Mouse (Mus musculus) kidney, embryonic 15.5 days (tissue): ENCODE measurements around the gene Pygm. TPM values are rescaled to one million over a fixed set of nuclear protein-coding genes. Genes with fewer than 3 reads are reported as not detected.
A peak's percentile ranks its signal among the peaks of the same experiment; 100 is the strongest.

Source experiments
- ATAC-seq: fragments of 200-750 bp; cut with Nextera tagmentation; replicated peaks from 2 replicates; pipeline ENCODE4 v1.8.0; 2017; ENCODE audit warnings: moderate TSS enrichment; ENCODE audit not compliant: low FRiP score
- H3K27ac ChIP-seq: fragments of 300-500 bp; sonication (generic); 2 replicates; pipeline ENCODE4 v1.5.1; 2015; ENCODE audit warnings: mild to moderate bottlenecking, inconsistent platforms
- H3K27me3 ChIP-seq: fragments of 300-500 bp; sonication (generic); 2 replicates; pipeline ENCODE4 v1.6.1; 2015; ENCODE audit warnings: inconsistent platforms
- H3K36me3 ChIP-seq: fragments of 300-500 bp; sonication (generic); 2 replicates; pipeline ENCODE4 v1.6.1; 2015; ENCODE audit warnings: inconsistent platforms
- H3K4me1 ChIP-seq: fragments of 300-500 bp; sonication (generic); 2 replicates; pipeline ENCODE4 v1.6.1; 2015; ENCODE audit warnings: inconsistent platforms
- H3K4me2 ChIP-seq: fragments of 300-500 bp; sonication (generic); 2 replicates; pipeline ENCODE4 v1.6.1; 2015; ENCODE audit warnings: moderate library complexity, mild to moderate bottlenecking, inconsistent platforms
- H3K4me3 ChIP-seq: fragments of 300-500 bp; sonication (generic); replicated peaks from 2 replicates; pipeline ENCODE4 v1.5.1; 2015; ENCODE audit warnings: mild to moderate bottlenecking, inconsistent platforms
- H3K9ac ChIP-seq: fragments of 300-500 bp; sonication (generic); 2 replicates; pipeline ENCODE4 v1.6.1; 2015; ENCODE audit warnings: mild to moderate bottlenecking, inconsistent platforms
- H3K9me3 ChIP-seq: fragments of 300-500 bp; sonication (generic); replicated peaks from 2 replicates; pipeline ENCODE4 v1.6.1; 2016; ENCODE audit warnings: inconsistent platforms
- WGBS: fragments of 180-500 bp; shearing (Covaris S2); methylation state at CpG from one replicate; pipeline ENCODE4 v1.1.7; 2015; ENCODE audit warnings: mixed read lengths; 5-methylcytosine and 5-hydroxymethylcytosine counted together
- polyA plus RNA-seq: library from polyadenylated mRNA; unstranded; fragments of >200 nt; fragmentation: Nextera tagmentation; extraction: Ambion mirVana; gene quantifications from 2 replicates; pipeline ENCODE4 v1.2.1, GENCODE M21; 2015

The Pygm gene
- 28.2 and 30.4 TPM in 2 replicates for polyA plus RNA-seq

DNA sequence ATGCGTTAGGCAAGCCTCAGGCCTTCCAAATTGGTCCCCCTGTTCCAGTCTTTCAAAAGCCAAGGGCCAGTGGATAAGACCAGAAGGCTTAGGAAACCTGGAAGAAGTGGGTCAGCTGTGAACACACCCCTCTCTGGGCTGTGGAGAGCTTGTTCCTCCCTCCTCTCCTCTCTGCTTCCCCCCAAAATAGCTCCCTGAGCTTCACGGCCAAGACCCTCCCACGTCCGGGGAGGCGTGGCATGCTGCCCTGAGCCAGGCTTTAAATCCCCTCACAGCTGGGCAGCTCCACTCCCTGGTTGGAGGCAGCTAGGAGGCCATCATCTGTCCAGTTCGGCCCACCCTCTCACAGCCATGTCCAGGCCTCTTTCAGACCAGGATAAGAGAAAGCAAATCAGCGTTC, at the start of gene Pygm:
TSS of gene Pygm (plus strand) at position 272 of the 400 bp plus-strand sequence.
- 7% methylated on average over 7 of the region's 7 CpGs for WGBS
- H3K27ac ChIP-seq = peak within 1 kb of the TSS; percentile 87
- peak within 1 kb of the TSS; percentile 21 for H3K9ac ChIP-seq
- H3K4me3 ChIP-seq = peak within 1 kb of the TSS; percentile 5
- ATAC-seq = peak; percentile 63
- peaks cover 9% of the 10 kb centered on the region for H3K36me3 ChIP-seq
- peak within 1 kb of the TSS; percentile 44 for H3K4me2 ChIP-seq
- H3K4me1 ChIP-seq = peaks cover 56% of the 10 kb centered on the region
- H3K9me3 ChIP-seq = no peaks in the 10 kb centered on the region
- H3K27me3 ChIP-seq = no peaks in the 10 kb centered on the region

DNA sequence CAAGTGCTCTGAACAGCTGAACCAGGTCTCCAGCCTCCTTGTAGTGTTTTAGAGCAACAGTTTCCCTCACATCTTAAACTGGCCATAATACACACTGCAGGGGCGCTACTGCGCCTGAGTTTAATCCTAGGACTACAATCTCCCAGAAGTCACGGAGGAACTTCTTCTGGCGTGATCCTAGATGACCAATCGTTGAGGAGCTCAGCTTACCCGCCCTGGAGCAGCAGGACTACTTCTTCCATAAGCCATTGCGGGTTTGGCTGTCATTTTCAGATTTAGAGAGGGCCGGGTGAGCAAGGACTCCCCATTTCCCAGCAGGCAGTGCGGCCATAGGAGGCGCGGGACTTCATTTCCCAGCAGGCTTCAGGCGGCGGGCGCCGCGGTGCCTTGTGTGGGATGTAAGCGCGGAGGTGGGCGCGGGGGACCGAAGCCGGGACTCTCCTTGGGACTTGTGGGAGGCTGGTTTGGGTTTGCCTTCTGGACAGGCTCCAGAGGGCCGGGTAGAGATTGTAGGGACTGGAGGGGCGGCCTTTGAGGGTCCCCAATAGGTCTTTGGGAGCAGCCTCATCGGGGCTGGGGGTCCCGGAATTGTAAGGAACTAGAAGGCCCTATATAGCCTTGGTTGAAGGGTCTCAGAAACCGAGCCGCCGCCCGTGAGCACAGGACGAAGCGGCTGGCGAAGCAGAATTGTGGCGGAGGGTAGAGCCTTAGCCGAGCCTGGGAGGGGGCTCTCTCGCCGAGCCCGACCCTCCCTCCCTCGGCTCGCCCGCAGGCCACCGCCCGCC, 49.3 kb upstream of the Pygm start, which contains the start of gene Men1:
TSS of gene Men1 (plus strand) at position 307 of the 785 bp plus-strand sequence.
- peak; percentile 93 for ATAC-seq
- peaks cover 49% of the 10 kb centered on the region for H3K4me1 ChIP-seq
- H3K9me3 ChIP-seq = no peaks in the 10 kb centered on the region
- H3K27me3 ChIP-seq = no peaks in the 10 kb centered on the region
- H3K36me3 ChIP-seq = peaks cover 33% of the 10 kb centered on the region
- H3K4me2 ChIP-seq = peak within 1 kb of the TSS; percentile 86
- H3K9ac ChIP-seq = peak within 1 kb of the TSS; percentile 72
- WGBS = under 1% methylated on average over 40 of the region's 43 CpGs
- peak within 1 kb of the TSS; percentile 67 for H3K4me3 ChIP-seq
- peak within 1 kb of the TSS; percentile 91 for H3K27ac ChIP-seq

DNA sequence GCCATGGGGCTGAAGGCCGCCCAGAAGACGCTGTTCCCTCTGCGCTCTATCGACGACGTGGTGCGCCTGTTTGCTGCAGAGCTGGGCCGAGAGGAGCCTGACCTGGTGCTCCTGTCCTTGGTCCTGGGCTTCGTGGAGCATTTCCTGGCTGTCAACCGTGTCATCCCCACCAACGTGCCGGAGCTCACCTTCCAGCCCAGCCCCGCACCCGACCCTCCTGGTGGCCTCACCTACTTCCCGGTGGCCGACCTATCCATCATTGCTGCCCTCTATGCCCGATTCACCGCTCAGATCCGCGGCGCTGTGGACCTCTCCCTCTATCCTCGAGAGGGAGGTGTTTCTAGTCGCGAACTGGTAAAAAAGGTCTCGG, 48.8 kb upstream of the Pygm start:
- H3K27ac ChIP-seq = peak overlapping the region; percentile 91
- no peaks in the 10 kb centered on the region for H3K9me3 ChIP-seq
- WGBS = under 1% methylated on average over 20 of the region's 25 CpGs

DNA sequence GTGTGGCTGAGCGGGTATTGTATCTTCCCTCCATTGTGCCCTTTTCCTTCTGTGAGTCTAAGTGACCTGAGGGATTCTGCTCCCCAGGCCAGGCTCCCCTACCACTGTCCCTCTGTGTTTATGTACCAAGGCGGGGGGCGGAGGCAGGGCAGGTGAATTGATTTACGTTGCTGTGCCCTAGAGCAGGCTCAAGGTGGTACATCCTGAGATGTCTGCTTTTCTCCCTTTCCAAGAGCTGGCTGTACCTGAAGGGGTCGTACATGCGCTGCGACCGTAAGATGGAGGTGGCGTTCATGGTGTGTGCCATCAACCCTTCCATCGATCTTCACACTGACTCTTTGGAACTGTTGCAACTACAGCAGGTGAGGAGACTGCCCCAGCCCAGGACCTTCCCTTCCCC, 47.3 kb upstream of the Pygm start:
- Histone ChIP-seq H3K4me3 (peak overlapping the region; percentile 67), H3K27ac (no peak overlapping the region), H3K27me3 (no peaks in the 10 kb centered on the region), H3K9ac (peak overlapping the region; percentile 72; the same call in 1 of the 2 replicates), H3K9me3 (no peaks in the 10 kb centered on the region), H3K36me3 (peaks cover 38% of the 10 kb centered on the region), H3K4me1 (peaks cover 65% of the 10 kb centered on the region), H3K4me2 (peak overlapping the region; percentile 86)
- 91% methylated on average over 10 of the region's 10 CpGs for WGBS
- ATAC-seq = no peak

More for the DNA sequence above, 48.8 kb upstream of the Pygm start:
- Histone ChIP-seq H3K36me3 (peaks cover 38% of the 10 kb centered on the region), H3K4me2 (peak overlapping the region; percentile 86), H3K9ac (peak overlapping the region; percentile 72), H3K4me3 (peak overlapping the region; percentile 67), H3K4me1 (peaks cover 55% of the 10 kb centered on the region), H3K27me3 (no peaks in the 10 kb centered on the region)
- ATAC-seq = peak; percentile 15

DNA sequence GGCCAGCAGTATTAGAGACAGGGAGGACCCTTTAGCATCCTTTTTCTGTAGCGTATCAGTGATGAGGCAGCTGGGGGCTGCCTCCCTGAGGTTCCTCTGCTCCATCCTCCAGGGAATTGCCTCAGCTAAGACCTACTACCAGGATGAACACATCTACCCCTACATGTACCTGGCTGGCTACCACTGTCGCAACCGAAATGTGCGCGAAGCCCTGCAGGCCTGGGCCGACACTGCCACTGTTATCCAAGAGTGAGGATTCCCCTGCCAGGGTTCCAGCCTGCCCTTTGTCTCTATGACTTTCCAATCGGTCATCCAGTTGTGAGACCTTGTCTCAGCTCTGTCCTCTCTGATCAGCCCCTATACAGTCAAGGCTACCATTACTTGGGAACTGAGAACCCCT, 46.0 kb upstream of the Pygm start:
- 94% methylated on average over 7 of the region's 7 CpGs for WGBS
- ATAC-seq = no peak
- Histone ChIP-seq H3K27ac (no peak overlapping the region), H3K36me3 (peaks cover 38% of the 10 kb centered on the region), H3K4me2 (no peak overlapping the region), H3K9ac (no peak overlapping the region), H3K27me3 (no peaks in the 10 kb centered on the region), H3K4me3 (no peak overlapping the region), H3K4me1 (peaks cover 70% of the 10 kb centered on the region), H3K9me3 (no peaks in the 10 kb centered on the region)

DNA sequence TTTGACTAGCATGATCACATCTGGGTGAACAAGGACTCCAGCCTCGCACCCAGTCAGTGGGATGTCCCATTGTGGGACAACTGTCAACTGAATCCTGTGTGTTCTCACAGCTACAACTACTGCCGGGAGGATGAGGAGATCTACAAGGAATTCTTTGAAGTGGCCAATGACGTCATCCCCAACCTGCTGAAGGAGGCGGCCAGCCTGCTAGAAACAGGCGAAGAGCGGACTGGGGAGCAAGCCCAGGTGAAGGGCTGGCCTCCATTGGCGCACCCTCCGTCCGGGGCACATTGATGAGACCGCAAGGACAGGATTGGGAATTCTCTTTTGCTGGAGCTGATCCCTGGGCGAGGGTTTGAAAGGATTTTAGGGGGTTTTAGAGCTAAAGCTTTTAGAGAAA, 45.5 kb upstream of the Pygm start:
- no peaks in the 10 kb centered on the region for H3K9me3 ChIP-seq
- H3K4me1 ChIP-seq = peaks cover 71% of the 10 kb centered on the region
- no peak overlapping the region for H3K4me3 ChIP-seq
- no peak overlapping the region for H3K9ac ChIP-seq
- ATAC-seq = no peak
- no peak overlapping the region for H3K27ac ChIP-seq
- H3K4me2 ChIP-seq = no peak overlapping the region
- H3K36me3 ChIP-seq = peaks cover 38% of the 10 kb centered on the region
- WGBS = 92% methylated on average over 11 of the region's 11 CpGs
- no peaks in the 10 kb centered on the region for H3K27me3 ChIP-seq

DNA sequence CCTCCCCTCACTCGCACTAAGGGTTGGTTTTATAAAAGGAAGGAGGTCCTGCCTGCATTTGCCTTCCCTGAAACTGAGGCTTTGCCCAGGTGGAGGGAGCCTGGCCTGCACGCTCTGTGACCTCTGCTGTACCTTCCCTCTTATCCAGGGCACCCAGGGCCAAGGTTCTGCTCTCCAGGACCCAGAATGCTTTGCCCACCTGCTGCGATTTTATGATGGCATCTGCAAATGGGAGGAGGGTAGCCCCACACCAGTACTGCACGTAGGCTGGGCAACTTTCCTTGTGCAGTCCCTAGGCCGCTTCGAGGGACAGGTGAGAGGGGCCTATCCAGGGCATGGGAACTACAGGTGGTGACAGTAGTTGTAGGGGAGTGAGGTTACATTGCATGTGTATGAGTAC, 45.0 kb upstream of the Pygm start:
- H3K4me2 ChIP-seq = 0 out of 2 replicates have a peak overlapping the region, but pooled peaks have one; percentile 97
- H3K4me3 ChIP-seq = no peak overlapping the region
- H3K27me3 ChIP-seq = no peaks in the 10 kb centered on the region
- H3K4me1 ChIP-seq = peaks cover 67% of the 10 kb centered on the region
- H3K36me3 ChIP-seq = peaks cover 41% of the 10 kb centered on the region
- 94% methylated on average over 6 of the region's 6 CpGs for WGBS
- ATAC-seq = no peak
- no peaks in the 10 kb centered on the region for H3K9me3 ChIP-seq
- H3K27ac ChIP-seq = peak overlapping the region; percentile 87
- no peak overlapping the region for H3K9ac ChIP-seq

DNA sequence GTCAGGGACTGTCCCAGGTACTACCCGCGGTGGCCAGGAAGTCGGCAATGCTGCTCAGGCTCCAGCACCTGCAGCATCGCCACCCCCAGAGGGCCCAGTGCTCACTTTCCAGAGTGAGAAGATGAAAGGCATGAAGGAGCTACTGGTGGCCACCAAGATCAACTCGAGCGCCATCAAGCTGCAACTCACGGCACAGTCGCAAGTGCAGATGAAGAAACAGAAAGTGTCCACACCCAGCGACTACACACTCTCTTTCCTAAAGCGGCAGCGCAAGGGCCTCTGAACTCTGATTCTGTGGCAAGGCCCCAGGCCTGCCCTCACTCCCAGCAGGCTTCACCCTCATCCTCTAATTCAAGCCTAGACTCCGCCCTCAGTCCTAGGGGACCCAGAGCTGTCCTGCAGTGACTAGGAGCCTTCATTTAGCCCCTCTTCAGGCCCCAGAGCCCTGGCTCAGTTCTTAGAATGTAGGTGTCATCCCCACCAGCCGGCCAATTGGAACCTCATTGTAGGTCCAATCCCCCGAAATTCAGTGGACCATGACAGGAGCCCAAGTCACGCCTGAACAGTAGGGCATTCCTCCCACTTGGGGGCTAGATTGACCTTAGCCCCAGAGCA, 44.2 kb upstream of the Pygm start:
- peak overlapping the region; percentile 97 for H3K4me2 ChIP-seq
- no peak; the same call in 1 of the 2 replicates for ATAC-seq
- peak overlapping the region; percentile 87 for H3K27ac ChIP-seq
- no peaks in the 10 kb centered on the region for H3K9me3 ChIP-seq
- H3K4me3 ChIP-seq = peak overlapping the region; percentile 81
- H3K36me3 ChIP-seq = peaks cover 48% of the 10 kb centered on the region
- H3K4me1 ChIP-seq = peaks cover 63% of the 10 kb centered on the region
- 45% methylated on average over 15 of the region's 15 CpGs for WGBS
- H3K9ac ChIP-seq = peak overlapping the region; percentile 76; the same call in 1 of the 2 replicates
- no peaks in the 10 kb centered on the region for H3K27me3 ChIP-seq

DNA sequence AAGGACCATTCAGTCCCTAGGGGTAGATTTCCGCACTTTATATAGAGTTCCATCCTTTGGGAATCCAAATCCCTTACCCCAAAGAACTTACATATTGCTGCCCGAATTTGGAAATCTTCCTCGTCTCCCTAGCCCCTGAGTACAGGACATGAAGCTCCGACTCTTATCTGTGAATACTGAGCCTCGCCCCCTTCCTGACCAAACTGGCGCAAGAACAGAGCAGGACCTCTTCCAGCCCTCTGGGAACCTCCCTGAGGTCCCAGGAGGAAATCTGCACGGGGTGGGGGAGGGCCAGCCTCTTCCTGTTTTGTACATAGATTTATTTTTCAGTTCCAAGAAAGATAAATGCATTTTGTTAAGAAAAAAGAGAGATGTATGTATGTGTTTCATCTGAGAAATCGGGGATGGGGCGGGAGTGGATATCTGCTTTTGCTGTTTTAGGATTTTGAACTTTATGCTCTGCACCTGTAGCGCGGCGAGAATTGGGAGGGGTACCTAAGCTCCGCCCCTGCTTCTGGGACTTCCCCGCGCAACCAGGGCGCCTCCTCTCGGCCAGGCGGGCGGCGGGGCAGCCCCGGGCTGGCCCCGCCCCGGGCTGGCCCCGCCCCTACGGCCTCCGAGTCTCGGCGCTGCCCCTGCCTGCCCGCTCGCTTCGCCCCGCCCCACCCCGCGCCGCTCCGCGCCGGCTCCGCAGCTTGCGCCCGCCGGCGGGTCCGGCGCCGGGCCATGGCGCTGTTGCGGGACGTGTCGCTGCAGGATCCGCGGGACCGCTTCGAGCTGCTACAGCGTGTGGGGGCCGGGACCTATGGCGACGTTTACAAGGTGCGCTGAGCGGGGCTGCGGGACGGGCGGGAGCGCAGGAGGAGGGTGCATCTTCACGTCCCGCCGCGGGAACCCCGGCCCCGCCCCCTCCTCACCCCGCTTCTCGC, 43.4 kb upstream of the Pygm start, which contains the start of gene Map4k2:
TSS of gene Map4k2 (plus strand) at position 612 of the 929 bp plus-strand sequence.
- 5% methylated on average over 69 of the region's 72 CpGs for WGBS
- peak within 1 kb of the TSS; percentile 97 for H3K4me2 ChIP-seq
- ATAC-seq = peak; percentile 80
- peak within 1 kb of the TSS; percentile 76 for H3K9ac ChIP-seq
- peak within 1 kb of the TSS; percentile 87 for H3K27ac ChIP-seq
- H3K4me3 ChIP-seq = peak within 1 kb of the TSS; percentile 81
- H3K27me3 ChIP-seq = no peaks in the 10 kb centered on the region
- H3K4me1 ChIP-seq = peaks cover 65% of the 10 kb centered on the region
- no peaks in the 10 kb centered on the region for H3K9me3 ChIP-seq
- H3K36me3 ChIP-seq = peaks cover 56% of the 10 kb centered on the region

DNA sequence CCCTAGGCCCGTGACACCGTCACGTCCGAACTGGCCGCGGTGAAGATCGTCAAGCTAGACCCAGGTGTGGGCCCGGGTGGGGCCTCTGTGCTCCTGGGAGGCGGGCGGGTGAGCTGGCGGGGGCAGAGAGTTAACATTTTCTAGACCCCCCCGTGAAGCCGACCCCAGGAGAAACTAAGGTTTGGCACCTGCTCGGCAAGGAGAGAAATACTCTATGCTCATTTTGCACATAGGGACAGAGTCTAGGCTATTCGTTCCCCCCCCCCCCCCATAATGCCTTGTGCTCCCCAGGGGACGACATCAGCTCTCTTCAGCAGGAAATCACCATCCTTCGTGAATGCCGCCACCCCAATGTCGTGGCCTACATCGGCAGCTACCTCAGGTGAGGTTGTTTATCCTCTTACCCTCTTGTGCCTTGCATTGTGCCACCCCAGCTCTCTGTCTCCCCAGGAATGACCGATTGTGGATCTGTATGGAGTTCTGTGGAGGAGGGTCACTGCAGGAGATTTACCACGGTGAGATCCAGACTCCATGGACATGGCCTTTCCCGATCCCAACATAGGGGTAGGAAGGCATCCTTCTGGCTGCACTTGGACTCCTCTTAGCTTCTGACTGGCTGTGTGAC, 42.6 kb upstream of the Pygm start:
- Histone ChIP-seq H3K9ac (peak overlapping the region; percentile 76), H3K36me3 (peaks cover 64% of the 10 kb centered on the region)

More for the DNA sequence above, 42.6 kb upstream of the Pygm start:
- WGBS = 8% methylated on average over 23 of the region's 23 CpGs
- peak overlapping the region; percentile 97 for H3K4me2 ChIP-seq
- H3K27ac ChIP-seq = peak overlapping the region; percentile 87
- no peaks in the 10 kb centered on the region for H3K27me3 ChIP-seq
- peaks cover 64% of the 10 kb centered on the region for H3K4me1 ChIP-seq
- H3K4me3 ChIP-seq = peak overlapping the region; percentile 81
- no peaks in the 10 kb centered on the region for H3K9me3 ChIP-seq
- peak; percentile 9; the same call in 1 of the 2 replicates for ATAC-seq
